Mouse (Mus musculus): ENCODE results near the gene Gsk3b.
A peak's percentile ranks its signal among the peaks of the same experiment; 100 is the strongest.

DNA sequence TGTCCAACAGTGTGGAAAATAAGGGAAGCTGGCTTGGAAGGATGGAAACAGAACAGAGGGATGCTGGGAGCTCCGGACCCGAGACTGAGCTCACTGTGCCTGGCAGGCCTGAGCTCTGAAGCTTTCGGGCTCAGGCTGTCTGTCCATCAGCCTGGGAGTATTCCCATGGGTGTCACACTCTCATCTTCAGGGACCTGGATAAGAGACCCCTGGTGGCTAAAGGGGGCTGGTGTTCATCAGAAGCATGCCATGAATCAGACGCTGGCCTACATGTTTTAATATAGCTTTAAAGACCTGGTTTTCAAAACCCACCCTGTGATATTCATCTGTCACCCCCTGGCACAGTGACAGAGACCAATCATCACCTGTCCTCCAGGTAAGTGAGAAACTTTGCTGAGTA, 166.3 kb downstream of the Gsk3b start:
- peak; percentile 34; the same call in 1 of the 2 replicates for TF ChIP-seq CTCF (IDR thresholded peaks at IDR 0.05)
- no peak for TF ChIP-seq EP300 (IDR thresholded peaks at IDR 0.05)

All from lung, postnatal 0 days (tissue).